Mouse (Mus musculus): ENCODE measurements around the gene Acyp2. TPM values are rescaled to one million over a fixed set of nuclear protein-coding genes. Genes with fewer than 3 reads are reported as not detected.

The Acyp2 gene
- total RNA-seq, 2 experiments from 2014 or later, result 22.7 to 28.2 TPM

DNA sequence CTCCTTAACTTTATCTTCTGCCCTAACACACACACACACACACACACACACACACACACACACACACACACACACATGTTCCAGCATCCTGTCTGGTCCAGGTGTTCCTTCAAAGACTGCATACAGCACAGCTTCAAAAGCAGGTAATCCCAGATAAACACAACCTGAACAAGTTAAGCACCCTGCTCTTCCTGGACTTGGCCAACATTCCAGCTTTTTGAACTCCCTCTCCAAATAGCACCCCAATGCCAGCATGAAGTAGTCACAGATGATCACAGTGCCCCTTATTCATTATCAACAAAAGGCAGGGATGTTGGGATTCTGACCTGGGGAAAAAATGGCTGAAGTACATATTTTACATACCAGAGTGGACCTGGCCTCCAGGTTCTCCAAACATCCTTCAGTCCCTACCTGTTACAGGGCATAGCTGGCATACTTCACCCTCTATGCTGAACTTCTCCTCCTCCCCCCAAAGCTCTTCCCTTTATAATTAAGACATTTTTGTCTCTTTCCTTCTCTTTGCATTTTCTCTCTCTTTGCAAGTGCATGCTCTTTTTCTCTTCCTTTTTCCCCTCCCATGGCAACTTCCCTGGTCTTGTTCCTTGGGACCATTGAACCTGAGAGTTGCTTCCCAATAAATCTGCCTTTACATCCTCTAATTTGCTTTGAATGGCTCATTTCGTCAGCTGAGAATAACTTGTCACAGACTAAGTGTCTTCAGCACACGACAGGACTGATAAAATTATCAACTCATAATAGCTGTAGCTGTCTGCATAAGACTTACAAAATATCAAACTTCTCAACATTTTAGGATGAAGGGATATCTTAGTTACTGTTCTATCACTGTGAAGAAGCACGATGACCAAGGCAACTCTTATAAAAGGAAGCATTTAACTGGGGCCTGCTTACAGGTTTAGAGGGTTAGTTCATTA, 41.5 kb downstream of the Acyp2 start:
- no peak for DNase-seq (ENCODE audit: low spot score in 2 of 2)
- intact Hi-C loops (cut with DNase I), result no loop called here

- no peak for DNase-seq (ENCODE audit: low spot score in 2 of 2)
- intact Hi-C loops (cut with DNase I), result no loop called here
Measured at GRCm38 (mm10) chr11:30597259-30597658, 52.1 kb downstream of the Acyp2 start.

GRCm38 (mm10) chr11:30580008-30580407, 69.4 kb downstream of the Acyp2 start:
- DNase-seq (ENCODE audit: low spot score in 2 of 2), result no peak
- intact Hi-C loops (cut with DNase I), result no loop called here

GRCm38 (mm10) chr11:30578931-30579330, 70.5 kb downstream of the Acyp2 start:
- DNase-seq (ENCODE audit: low spot score in 2 of 2), result no peak
- intact Hi-C loops (cut with DNase I), result no loop called here

DNA sequence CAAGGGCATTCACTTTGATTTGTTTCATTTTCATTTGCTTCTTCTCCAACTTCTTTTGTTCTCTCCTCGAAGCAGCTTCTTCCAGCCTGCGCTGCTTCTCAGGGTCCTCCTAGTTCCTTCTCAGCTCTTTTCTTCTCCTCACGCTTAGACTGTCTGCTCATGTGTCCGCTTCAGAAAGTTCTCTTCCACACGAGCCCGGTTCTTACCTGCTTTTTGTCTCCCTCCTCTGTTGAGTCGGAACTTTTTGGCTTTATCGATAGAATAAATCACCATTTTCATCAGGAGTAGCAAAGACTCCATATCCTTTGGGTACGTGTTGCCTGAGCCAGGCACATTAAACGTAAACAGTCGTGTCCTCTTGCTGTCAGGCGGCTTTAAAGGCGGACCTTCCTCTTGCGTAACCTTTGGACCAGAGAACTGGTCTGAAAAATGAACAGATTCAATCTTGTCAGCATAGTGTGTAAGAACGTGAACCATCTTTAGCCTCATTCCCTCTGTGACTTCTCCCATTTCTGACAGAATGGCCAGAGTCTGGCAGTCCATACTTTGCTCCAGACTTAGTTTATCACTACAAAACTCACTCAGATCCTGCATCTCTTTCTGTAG, 76.5 kb downstream of the Acyp2 start:
- intact Hi-C loops (cut with DNase I), result no loop called here
- DNase-seq (ENCODE audit: low spot score in 2 of 2), result no peak

DNA sequence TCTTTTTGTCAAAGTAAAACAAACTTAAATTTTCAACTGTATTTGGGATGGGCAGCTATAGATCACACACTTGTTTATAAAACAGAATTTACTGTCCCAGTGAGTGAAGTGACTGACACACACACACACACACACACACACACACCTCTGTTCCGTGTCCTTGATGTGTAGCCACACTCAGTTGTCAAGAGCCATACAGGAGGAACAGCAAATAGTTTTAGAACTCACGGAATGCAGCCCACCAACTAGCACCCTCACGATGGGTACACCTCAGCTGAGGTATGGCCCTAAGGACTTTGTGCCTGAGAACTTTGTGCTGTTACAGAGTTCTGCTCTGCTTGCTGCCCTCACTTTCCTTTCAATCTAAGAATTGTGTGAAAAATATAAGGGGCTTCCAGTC, 78.8 kb downstream of the Acyp2 start:
- DNase-seq (ENCODE audit: low spot score in 2 of 2), result no peak

DNA sequence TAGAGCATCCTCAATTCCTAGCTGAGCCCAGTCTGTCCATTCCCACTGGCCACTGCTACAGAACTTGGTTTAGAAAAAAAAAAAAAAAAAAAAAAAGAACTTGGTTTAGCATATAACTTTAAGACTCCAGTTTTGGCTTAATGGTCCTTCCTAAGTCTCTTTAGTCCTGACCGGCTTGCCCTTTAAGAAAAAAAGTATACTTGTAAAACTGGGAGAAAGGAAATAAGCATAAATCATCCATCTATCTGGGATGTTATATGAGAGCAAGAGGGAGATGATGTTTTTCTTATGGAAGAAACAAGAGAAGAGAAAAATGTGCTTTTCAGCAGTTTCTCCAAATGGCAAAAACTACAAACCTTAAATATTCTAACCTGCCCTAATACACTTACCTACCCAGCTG, 89.2 kb downstream of the Acyp2 start:
- intact Hi-C loops (cut with DNase I), result no loop called here

More for the DNA sequence above, 78.8 kb downstream of the Acyp2 start:
- intact Hi-C loops (cut with DNase I), result no loop called here

DNA sequence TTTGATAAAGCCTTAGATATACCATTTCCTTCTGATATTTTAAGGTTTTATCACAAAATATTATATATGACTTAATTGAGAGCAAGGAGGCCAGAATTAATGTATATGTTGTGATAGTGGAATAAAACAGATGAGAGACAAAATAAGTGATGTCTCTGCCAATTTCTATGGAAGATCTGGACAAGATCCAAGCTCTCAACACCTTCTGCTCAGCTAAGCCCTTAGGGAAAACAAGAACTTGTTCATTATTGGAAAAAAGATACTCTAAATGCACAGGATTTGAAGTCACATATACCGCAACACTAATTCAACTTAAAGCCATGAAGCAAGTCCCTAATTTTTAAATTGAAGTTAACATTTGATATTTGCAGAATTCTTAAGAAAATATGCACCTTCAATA, 96.0 kb downstream of the Acyp2 start:
- no peak for DNase-seq (ENCODE audit: low spot score in 2 of 2)
- intact Hi-C loops (cut with DNase I), result loop anchor here (10.0 kb wide), 1 partner anchor 91 kb away; the partner anchor contains the start of gene Acyp2

More for the DNA sequence above, 89.2 kb downstream of the Acyp2 start:
- DNase-seq (ENCODE audit: low spot score in 2 of 2), result no peak

DNA sequence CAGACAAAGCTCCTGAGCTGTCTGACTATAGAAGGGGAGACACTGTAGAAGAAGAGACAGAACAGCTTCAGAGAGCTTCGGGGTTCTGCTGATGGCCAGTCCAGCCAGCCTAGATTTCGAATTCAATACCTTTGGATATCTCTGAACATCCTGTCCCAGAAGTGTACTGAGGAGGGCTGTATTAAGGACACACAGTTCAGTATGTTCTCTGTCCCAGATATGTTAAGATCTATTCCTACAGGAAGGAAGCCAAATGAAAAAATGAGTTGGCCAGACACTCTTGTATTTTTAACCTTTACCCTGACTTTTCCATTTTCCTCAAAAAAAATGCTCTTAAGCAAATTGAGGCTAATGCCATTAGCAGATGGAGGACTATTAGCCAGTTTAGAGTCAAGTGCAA, 132.3 kb downstream of the Acyp2 start:
- intact Hi-C loops (cut with DNase I), result no loop called here
- no peak for DNase-seq (ENCODE audit: low spot score in 2 of 2)

- no peak for DNase-seq (ENCODE audit: low spot score in 2 of 2)
- intact Hi-C loops (cut with DNase I), result no loop called here
Measured at GRCm38 (mm10) chr11:30508178-30508577, 141.2 kb downstream of the Acyp2 start.

DNA sequence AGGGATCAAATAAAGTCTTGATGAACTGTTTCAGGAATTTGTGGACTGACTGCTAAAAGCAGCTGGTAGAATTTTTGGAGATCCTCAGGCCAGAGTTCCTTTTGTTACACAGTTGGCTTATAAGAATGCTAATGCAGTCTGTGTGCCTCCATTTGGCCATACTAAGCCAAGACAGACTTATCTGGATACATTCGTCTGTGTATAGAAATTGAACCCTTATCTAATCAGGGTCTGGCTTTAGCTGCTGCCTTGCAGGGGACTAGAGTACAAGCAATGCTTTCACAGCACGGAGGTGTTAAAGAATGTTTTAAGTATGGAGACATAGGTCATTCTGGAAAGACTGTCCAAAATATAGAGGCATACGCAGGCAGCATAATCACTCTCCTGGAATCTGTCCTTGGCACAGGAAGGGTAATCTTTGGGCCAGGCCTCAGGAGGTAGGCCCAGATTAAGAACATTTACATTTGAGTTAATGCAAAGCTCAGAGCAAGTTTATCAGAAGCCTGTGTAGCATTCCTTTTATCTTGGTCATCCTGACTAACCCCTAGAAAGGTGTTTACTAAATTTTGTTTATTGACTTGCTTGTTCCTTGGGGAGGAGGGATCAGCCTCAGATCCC, 150.5 kb downstream of the Acyp2 start:
- intact Hi-C loops (cut with DNase I), result no loop called here

GRCm38 (mm10) chr11:30497151-30497550, 152.2 kb downstream of the Acyp2 start:
- intact Hi-C loops (cut with DNase I), result no loop called here
- no peak for DNase-seq (ENCODE audit: low spot score in 2 of 2)

More for the DNA sequence above, 150.5 kb downstream of the Acyp2 start:
- no peak for DNase-seq (ENCODE audit: low spot score in 2 of 2)

DNA sequence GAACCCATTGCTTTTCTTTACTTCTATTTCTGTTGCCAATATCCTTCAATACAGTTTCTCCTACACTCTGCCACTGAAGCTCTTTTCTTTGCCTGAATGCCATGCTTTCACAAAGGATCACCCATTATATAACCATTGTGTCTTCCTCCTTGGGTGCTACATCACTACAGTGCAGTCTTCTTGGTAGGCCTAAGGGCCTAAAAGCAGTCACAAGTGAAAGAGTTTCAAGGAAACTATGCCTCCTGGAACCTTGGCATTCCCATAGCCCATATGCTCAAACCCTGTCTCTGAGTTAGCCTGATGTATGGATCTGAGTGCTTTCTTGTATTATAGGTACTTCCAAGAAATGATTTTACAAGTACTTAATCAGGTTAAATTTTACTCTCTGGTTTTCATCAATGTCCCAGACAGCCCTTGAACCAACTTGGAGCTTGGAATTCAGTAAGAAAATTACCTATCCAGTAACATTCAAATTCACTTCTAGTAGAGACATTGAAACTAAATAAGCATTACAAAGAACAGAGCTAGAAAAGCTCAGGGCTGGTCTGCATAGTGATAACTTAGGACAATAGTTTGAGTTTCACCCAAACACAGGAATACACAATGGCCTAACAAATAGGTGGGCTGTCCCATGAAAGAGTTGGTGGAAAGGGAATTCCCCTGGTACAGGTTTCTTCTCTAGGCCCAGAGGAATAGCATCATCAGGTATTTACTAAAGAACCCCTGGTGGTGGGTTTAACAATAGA, 157.7 kb downstream of the Acyp2 start:
- no peak for DNase-seq (ENCODE audit: low spot score in 2 of 2)
- intact Hi-C loops (cut with DNase I), result no loop called here

- intact Hi-C loops (cut with DNase I), result no loop called here
- DNase-seq (ENCODE audit: low spot score in 2 of 2), result no peak
Measured at GRCm38 (mm10) chr11:30488183-30488582, 161.2 kb downstream of the Acyp2 start.

- no peak for DNase-seq (ENCODE audit: low spot score in 2 of 2)
- intact Hi-C loops (cut with DNase I), result no loop called here
Measured at GRCm38 (mm10) chr11:30483286-30483685, 166.1 kb downstream of the Acyp2 start.

DNA sequence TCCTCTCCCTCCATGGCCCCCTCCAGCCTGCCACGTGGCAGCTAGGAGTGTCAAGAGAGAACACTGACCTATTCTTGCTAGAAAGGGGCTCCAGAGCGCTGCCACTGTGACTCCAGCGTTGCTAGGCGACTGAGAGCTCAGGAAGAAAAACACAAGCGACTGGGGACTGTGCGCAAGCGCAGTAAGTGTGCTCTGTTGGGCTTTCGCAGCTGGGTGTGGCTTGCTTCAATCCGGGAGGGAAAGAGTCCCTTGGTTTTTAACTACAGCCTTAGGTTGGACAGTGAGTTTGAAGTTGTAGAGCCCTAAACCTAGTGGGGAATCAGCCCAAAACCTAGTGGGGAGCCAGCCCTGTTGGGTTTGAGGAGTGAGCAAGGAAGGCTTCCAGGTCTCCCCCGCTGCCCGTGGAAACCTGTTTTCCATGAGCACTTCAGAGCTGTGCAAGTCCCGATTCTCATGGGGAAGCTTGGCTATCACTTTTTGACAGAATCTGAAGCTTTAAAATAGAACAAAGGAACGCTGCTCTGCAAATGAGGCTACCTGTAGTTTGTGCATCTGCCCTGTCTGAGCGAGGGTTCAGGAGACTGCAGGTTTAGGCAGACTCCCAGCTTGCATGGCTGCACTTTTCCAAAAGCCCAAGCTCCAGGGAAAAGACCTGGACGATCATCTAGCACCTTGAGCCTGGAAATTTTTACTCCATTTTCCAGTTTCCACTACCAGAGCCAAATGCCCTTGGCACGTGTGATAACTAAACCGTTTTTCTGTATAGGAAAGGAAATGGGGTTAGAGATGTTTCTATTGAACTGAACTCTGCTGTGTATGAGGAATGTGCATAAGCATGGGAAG, 177.4 kb downstream of the Acyp2 start, which contains the start of gene 4930505A04Rik:
TSS of gene 4930505A04Rik (minus strand) at position 77 of the 843 bp plus-strand sequence.
- intact Hi-C loops (cut with DNase I), result loop anchor here (5.0 kb wide), 2 partner anchors 175 to 205 kb away; partner anchors contain the start of genes Acyp2 and Sptbn1
- DNase-seq (ENCODE audit: low spot score in 2 of 2), result peak; percentile 85 to 89

GRCm38 (mm10) chr11:30471187-30471586, 178.2 kb downstream of the Acyp2 start:
- intact Hi-C loops (cut with DNase I), result loop anchor here (5.0 kb wide), 2 partner anchors 176 to 204 kb away; partner anchors contain the start of genes Acyp2 and Sptbn1
- no peak for DNase-seq (ENCODE audit: low spot score in 2 of 2)
